In the genomic region with DNA sequence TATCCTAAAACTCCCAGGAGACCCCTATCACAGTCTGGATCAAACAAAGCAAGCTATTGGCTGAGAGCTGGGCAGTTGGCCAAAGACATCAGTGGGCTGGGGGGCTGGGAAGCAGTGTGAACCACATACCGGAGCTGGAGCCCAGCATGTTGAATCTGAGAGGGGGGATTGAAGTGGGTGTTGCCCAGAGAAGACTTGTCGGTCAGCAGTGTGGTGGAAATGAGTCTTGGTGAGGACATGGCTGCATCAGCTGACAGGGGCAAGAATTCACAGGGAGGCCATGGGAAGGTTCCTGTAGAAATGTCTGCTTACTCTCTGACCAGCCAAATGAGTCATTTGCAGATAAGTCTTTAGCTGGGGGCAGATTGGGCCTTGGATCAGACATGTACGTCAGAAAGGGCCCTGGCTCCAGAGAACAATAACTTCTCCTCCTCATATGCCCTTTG, we compare ENCODE assay signal across 10 mouse cellular contexts.
A peak's percentile ranks its signal among the peaks of the same experiment; 100 is the strongest.
DNase-seq lines count a peak whose midpoint lies in the region; ATAC-seq lines count a peak whose summit lies in the region.
"Had no signal": no experiment of that assay in that cellular context is flagged by ENCODE, and none has a peak within 500 bp of the region (broad histone marks: within the 10 kb centered on the region; RNA-seq: fewer than 3 reads in every experiment).

No protein-coding gene starts in this region.

- H3K36me3 ChIP-seq in hindbrain, embryonic 11.5 days (ENCODE audit: control insufficient read depth, insufficient read depth, low read length) = no peaks in the 10 kb centered on the region
- no peaks in the 10 kb centered on the region for H3K36me3 ChIP-seq in hindbrain, embryonic 10.5 days
- no peaks in the 10 kb centered on the region for H3K36me3 ChIP-seq in hindbrain, embryonic 12.5 days

- ATAC-seq in hindbrain, embryonic 11.5 days (ENCODE audit: low FRiP score) = no peak
- peak; percentile 71 for ATAC-seq in hindbrain, embryonic 12.5 days (ENCODE audit: low FRiP score)

- H3K4me3 ChIP-seq in hindbrain, embryonic 11.5 days (ENCODE audit: low read depth, low read length) = no peak overlapping the region
- no peak overlapping the region for H3K4me3 ChIP-seq in hindbrain, embryonic 10.5 days
- no peak overlapping the region for H3K4me3 ChIP-seq in hindbrain, embryonic 12.5 days

- no peak overlapping the region for H3K4me2 ChIP-seq in hindbrain, embryonic 11.5 days (replicated peaks; ENCODE audit: low read depth, low read length)
- H3K4me2 ChIP-seq in hindbrain, embryonic 12.5 days (replicated peaks) = no peak overlapping the region

- no peak overlapping the region for H3K9ac ChIP-seq in hindbrain, embryonic 11.5 days (ENCODE audit: low read depth, low read length)
- no peak overlapping the region for H3K9ac ChIP-seq in hindbrain, embryonic 12.5 days

- H3K9me3 ChIP-seq in hindbrain, embryonic 11.5 days (ENCODE audit: control insufficient read depth, low read length) = no peaks in the 10 kb centered on the region
- no peaks in the 10 kb centered on the region for H3K9me3 ChIP-seq in hindbrain, embryonic 10.5 days
- H3K9me3 ChIP-seq in hindbrain, embryonic 12.5 days (replicated peaks) = no peaks in the 10 kb centered on the region

- DNase-seq in hindbrain, embryonic 11.5 days (ENCODE audit: low spot score) = peak; percentile 21
- no peak for DNase-seq in hindbrain, embryonic 10.5 days (ENCODE audit: low spot score)
- DNase-seq in right cerebral cortex, postnatal 4 days = peak; percentile 35
- no peak for DNase-seq in right cerebral cortex, postnatal 25 days
- peak; percentile 6 for DNase-seq in testis, postnatal 14 days (ENCODE audit: low spot score)
- no peak for DNase-seq in urinary bladder, postnatal 25 days (ENCODE audit: low spot score)
- DNase-seq in spleen, adult 18-20 months = no peak
- DNase-seq: thymus, adult 18-20 months had no signal

- no peaks in the 10 kb centered on the region for H3K27me3 ChIP-seq in hindbrain, embryonic 11.5 days (ENCODE audit: control insufficient read depth, insufficient read depth, low read length)
- no peaks in the 10 kb centered on the region for H3K27me3 ChIP-seq in hindbrain, embryonic 10.5 days (ENCODE audit: insufficient read depth, poor library complexity, severe bottlenecking)
- H3K27me3 ChIP-seq in hindbrain, embryonic 12.5 days = no peaks in the 10 kb centered on the region
- H3K27me3 ChIP-seq: CH12.LX had no signal

- 50% methylated on average over 3 of the region's 3 CpGs for WGBS in hindbrain, embryonic 11.5 days
- whole genome bisulfite sequencing in hindbrain, embryonic 10.5 days = 56% methylated on average over 3 of the region's 3 CpGs
- WGBS in hindbrain, embryonic 12.5 days = 31% methylated on average over 3 of the region's 3 CpGs

- H3K27ac ChIP-seq in hindbrain, embryonic 11.5 days (ENCODE audit: low read depth, low read length) = no peak overlapping the region
- H3K27ac ChIP-seq in hindbrain, embryonic 10.5 days = no peak overlapping the region
- H3K27ac ChIP-seq in hindbrain, embryonic 12.5 days = no peak overlapping the region

- H3K4me1 ChIP-seq in hindbrain, embryonic 11.5 days (replicated peaks; ENCODE audit: control insufficient read depth, insufficient read depth, low read length) = no peaks in the 10 kb centered on the region; the same call in 1 of the 2 replicates
- H3K4me1 ChIP-seq in hindbrain, embryonic 10.5 days (replicated peaks) = peaks cover 25% of the 10 kb centered on the region
- H3K4me1 ChIP-seq in hindbrain, embryonic 12.5 days = peaks cover 17% of the 10 kb centered on the region

Comparison
In these comparisons a context has a peak if more than half of its experiments do, and no peak if none do; other contexts are left out.
1. DNase-seq: peak in hindbrain, embryonic 11.5 days (single experiment), right cerebral cortex, postnatal 4 days (single experiment) and testis, postnatal 14 days (single experiment); none in hindbrain, embryonic 10.5 days (single experiment), right cerebral cortex, postnatal 25 days (single experiment), urinary bladder, postnatal 25 days (single experiment) and spleen, adult 18-20 months (0 of 2).